Mouse (Mus musculus): ENCODE measurements around the gene Usp27x. TPM values are rescaled to one million over a fixed set of nuclear protein-coding genes. Genes with fewer than 3 reads are reported as not detected.

Usp27x gene
- total RNA-seq (2023): under 1 TPM; 0.31 to 0.44 TPM

DNA sequence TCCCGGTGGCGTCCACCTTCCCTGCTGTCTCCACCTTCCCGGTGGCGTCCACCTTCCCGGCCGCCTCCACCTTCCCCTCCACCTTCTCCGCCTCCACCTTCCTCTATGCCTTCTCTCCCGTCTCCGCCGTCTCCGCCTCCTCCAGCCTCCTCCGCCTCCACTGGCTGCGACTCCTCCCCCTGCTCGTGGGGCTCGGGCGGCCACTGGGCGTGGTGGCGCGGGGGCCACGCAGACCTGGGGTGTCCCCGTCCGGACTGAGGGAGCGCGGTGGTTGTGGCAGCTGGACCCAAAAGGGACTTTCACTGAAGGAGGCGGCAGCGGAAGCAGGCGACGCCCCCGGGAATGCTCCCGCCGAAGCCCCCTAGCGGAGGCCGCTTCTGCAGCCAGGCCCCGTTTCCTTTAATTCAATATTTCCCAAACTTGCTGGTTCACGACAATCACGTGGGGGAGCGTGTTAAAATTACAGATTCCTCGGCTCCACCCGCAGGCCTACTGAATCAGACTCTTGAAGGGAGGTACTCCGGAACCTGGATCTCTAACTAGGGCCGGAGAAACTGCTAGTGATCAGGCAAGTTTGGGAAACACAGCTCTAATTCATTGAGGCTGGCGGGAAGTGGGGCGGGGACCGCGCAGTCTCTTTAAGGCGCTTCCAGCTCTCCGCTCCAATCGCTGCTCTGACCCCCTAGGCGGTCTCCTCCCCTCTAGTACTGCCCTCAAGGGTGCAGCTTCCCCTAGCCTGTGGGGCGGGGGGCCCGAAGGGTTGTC is at the start of gene Usp27x:
Gene Usp27x (minus strand): TSS at position 115 of the 765 bp plus-strand sequence.

Other genes with a start within 250 kb of the Usp27x start
- 10 to 100 TPM in 1 of 2 experiments, 1 to 10 TPM in 1; 6.5 to 12.5 TPM for gene Clcn5, start 56.5 kb downstream of the Usp27x start, total RNA-seq (2023)
- not detected for gene Foxp3, start 197.8 kb upstream of the Usp27x start, total RNA-seq (2023)
- 1 to 10 TPM in 1 of 2 experiments, under 1 TPM in 1; 0.33 to 2.0 TPM for gene Ppp1r3f, start 198.5 kb upstream of the Usp27x start, total RNA-seq (2023)
- 10 to 100 TPM; 19.7 to 20.2 TPM for gene Ccdc22, start 229.7 kb upstream of the Usp27x start, total RNA-seq (2023)
- gene Cacna1f, start 231.3 kb upstream of the Usp27x start, total RNA-seq (2023): under 1 TPM; 0.11 to 0.15 TPM

Data from neutrophil, adult 83 days (primary cell).